Mouse (Mus musculus) MEL (cell line): Measurements from ENCODE around the gene Xlr3c. TPM values are rescaled to one million over a fixed set of nuclear protein-coding genes. Genes with fewer than 3 reads are reported as not detected.
"Not testable (repeated sequence)": the region's sequence is repeated elsewhere in the genome, so short reads cannot be mapped to it uniquely, and the experiment has no call there.

ENCODE experiments used
- DNase-seq: peaks from one replicate; pipeline ENCODE4 v3.0.0; 2011; ENCODE audit warnings: low read depth, low spot score
- H3K27ac ChIP-seq: 2 replicates; pipeline ENCODE4 v1.5.1; 2012; ENCODE audit warnings: low read depth, mild to moderate bottlenecking, control low read depth, low read length, moderate library complexity; ENCODE audit not compliant: control insufficient read depth
- H3K27me3 ChIP-seq, 2 experiments: fragments of 150-350 bp in 1 of 2; sonication (generic) in 1 of 2; 2 replicates each; pipeline ENCODE4 v1.6.1; 2012; ENCODE audit warnings: low read length in 2 of 2, mild to moderate bottlenecking in 2 of 2, improper control_type of control experiment in 1 of 2, moderate library complexity in 1 of 2; ENCODE audit not compliant: insufficient read depth in 2 of 2, control insufficient read depth in 1 of 2
- H3K36me3 ChIP-seq, 2 experiments: 2 replicates each; pipeline ENCODE4 v1.6.1; 2012 to 2014; ENCODE audit warnings: low read length in 2 of 2, improper control_type of control experiment in 1 of 2, inconsistent platforms in 1 of 2, mild to moderate bottlenecking in 1 of 2; ENCODE audit not compliant: insufficient read depth in 2 of 2, control insufficient read depth in 1 of 2
- H3K4me1 ChIP-seq, 2 experiments: fragments of 150-350 bp in 1 of 2; sonication (generic) in 1 of 2; 2 replicates each; pipeline ENCODE4 v1.6.1; 2012; ENCODE audit warnings: low read length in 2 of 2, improper control_type of control experiment in 1 of 2, mild to moderate bottlenecking in 1 of 2; ENCODE audit not compliant: insufficient read depth in 2 of 2, control insufficient read depth in 1 of 2
- H3K4me3 ChIP-seq, 2 experiments: fragments of 150-350 bp in 1 of 2; sonication (generic) in 1 of 2; 2 replicates each; pipeline ENCODE4 v1.5.1; 2012; ENCODE audit warnings: low read depth in 2 of 2, low read length in 2 of 2, mild to moderate bottlenecking in 2 of 2, moderate library complexity in 2 of 2, control low read depth in 1 of 2, improper control_type of control experiment in 1 of 2; ENCODE audit not compliant: control insufficient read depth in 1 of 2, insufficient read depth in 1 of 2
- H3K79me2 ChIP-seq: 2 replicates; pipeline ENCODE4 v1.6.1; 2012; ENCODE audit warnings: mild to moderate bottlenecking, low read length, moderate library complexity; ENCODE audit not compliant: control insufficient read depth, poor library complexity, insufficient read depth
- H3K9ac ChIP-seq: 2 replicates; pipeline ENCODE4 v1.6.1; 2012; ENCODE audit warnings: low read depth, mild to moderate bottlenecking, control low read depth, low read length, moderate library complexity; ENCODE audit not compliant: control insufficient read depth, poor library complexity, severe bottlenecking
- H3K9me3 ChIP-seq: fragments of 150-350 bp; sonication (generic); replicated peaks from 2 replicates; pipeline ENCODE4 v1.6.1; 2012; ENCODE audit warnings: mild to moderate bottlenecking, low read length, improper control_type of control experiment, moderate library complexity; ENCODE audit not compliant: insufficient read depth
- CTCF ChIP-seq, 3 experiments: IDR thresholded peaks in 2 of 3; conservative IDR thresholded peaks in 1 of 3; 2 replicates each; pipeline ENCODE4 v1.5.1; 2011 to 2012; ENCODE audit warnings: low read length in 3 of 3, low read depth in 2 of 3, mild to moderate bottlenecking in 2 of 3, improper control_type of control experiment in 1 of 3, inconsistent platforms in 1 of 3, mixed read lengths in 1 of 3, moderate library complexity in 1 of 3; ENCODE audit not compliant: control insufficient read depth in 1 of 3, insufficient read depth in 1 of 3, poor library complexity in 1 of 3, severe bottlenecking in 1 of 3
- GABPA ChIP-seq: IDR thresholded peaks from 2 replicates; pipeline ENCODE4 v1.6.1; 2012; ENCODE audit warnings: low read depth, mild to moderate bottlenecking, inconsistent platforms, low read length, improper control_type of control experiment, moderate library complexity
- GATA1 ChIP-seq: IDR thresholded peaks from 2 replicates; pipeline ENCODE4 v1.6.1; 2011; ENCODE audit warnings: low read depth, low read length, improper control_type of control experiment
- HCFC1 ChIP-seq: IDR thresholded peaks from 2 replicates; pipeline ENCODE4 v1.6.1; 2012; ENCODE audit warnings: low read depth, mild to moderate bottlenecking, inconsistent platforms, low read length, improper control_type of control experiment, moderate library complexity
- JUND ChIP-seq: IDR thresholded peaks from 2 replicates; pipeline ENCODE4 v1.6.1; 2011; ENCODE audit warnings: low read depth, mild to moderate bottlenecking, improper control_type of control experiment, low read length
- MEF2A ChIP-seq: IDR thresholded peaks from 2 replicates; pipeline ENCODE4 v1.6.1; 2014; ENCODE audit warnings: low read depth, mild to moderate bottlenecking, inconsistent platforms, low read length, improper control_type of control experiment; ENCODE audit not compliant: poor library complexity, insufficient replicate concordance, severe bottlenecking; ENCODE audit errors: extremely low read depth
- MXI1 ChIP-seq: IDR thresholded peaks from 2 replicates; pipeline ENCODE4 v1.6.1; 2011; ENCODE audit warnings: mild to moderate bottlenecking, low read depth, low read length, improper control_type of control experiment
- NELFE ChIP-seq: IDR thresholded peaks from 2 replicates; pipeline ENCODE4 v1.6.1; 2011; ENCODE audit warnings: low read depth, low read length, improper control_type of control experiment
- NRF1 ChIP-seq: IDR thresholded peaks from 2 replicates; pipeline ENCODE4 v1.6.1; 2014; ENCODE audit warnings: low read depth, mild to moderate bottlenecking, inconsistent platforms, low read length, improper control_type of control experiment, moderate library complexity; ENCODE audit not compliant: poor library complexity, insufficient read depth, severe bottlenecking
- POLR2A ChIP-seq, 2 experiments: IDR thresholded peaks; 2 replicates each; pipeline ENCODE4 v1.6.1; 2011 to 2012; ENCODE audit warnings: low read length in 2 of 2, mild to moderate bottlenecking in 2 of 2, control low read depth in 1 of 2, improper control_type of control experiment in 1 of 2, low read depth in 1 of 2, moderate library complexity in 1 of 2; ENCODE audit not compliant: control insufficient read depth in 1 of 2, insufficient read depth in 1 of 2, poor library complexity in 1 of 2
- RAD21 ChIP-seq: IDR thresholded peaks from 2 replicates; pipeline ENCODE4 v1.6.1; 2011; ENCODE audit warnings: mild to moderate bottlenecking, low read depth, low read length, improper control_type of control experiment
- SMC3 ChIP-seq: IDR thresholded peaks from 2 replicates; pipeline ENCODE4 v1.6.1; 2011; ENCODE audit warnings: low read depth, low read length, improper control_type of control experiment
- ZC3H11A ChIP-seq: IDR thresholded peaks from 2 replicates; pipeline ENCODE4 v1.6.1; 2012; ENCODE audit warnings: low read depth, mild to moderate bottlenecking, inconsistent platforms, low read length, improper control_type of control experiment
- polyA plus RNA-seq, 2 experiments: library from polyadenylated mRNA; stranded (reverse) in 1 of 2; unstranded in 1 of 2; fragments of >175 nt in 1 of 2; fragments of >200 nt in 1 of 2; gene quantifications; 2 replicates each; pipeline versions ENCODE4 v1.2.1 to v1.2.4; 2012; ENCODE audit warnings: low replicate concordance in 2 of 2, low read depth in 1 of 2; ENCODE audit not compliant: insufficient read length in 2 of 2, insufficient read depth in 1 of 2, missing spikeins in 1 of 2
- total RNA-seq: library from RNA; depleted of rRNA; stranded (reverse); fragments of 300-350 nt; gene quantifications from 2 replicates; pipeline ENCODE4 v1.2.3, GENCODE M21; 2012; rRNA removed

Xlr3c gene
- 68.4 and 78.0 TPM in 2 replicates for total RNA-seq
- polyA plus RNA-seq, result 100 to 1,000 TPM in 1 of 2 experiments, 10 to 100 TPM in 1; 73.5 to 162 TPM

DNA sequence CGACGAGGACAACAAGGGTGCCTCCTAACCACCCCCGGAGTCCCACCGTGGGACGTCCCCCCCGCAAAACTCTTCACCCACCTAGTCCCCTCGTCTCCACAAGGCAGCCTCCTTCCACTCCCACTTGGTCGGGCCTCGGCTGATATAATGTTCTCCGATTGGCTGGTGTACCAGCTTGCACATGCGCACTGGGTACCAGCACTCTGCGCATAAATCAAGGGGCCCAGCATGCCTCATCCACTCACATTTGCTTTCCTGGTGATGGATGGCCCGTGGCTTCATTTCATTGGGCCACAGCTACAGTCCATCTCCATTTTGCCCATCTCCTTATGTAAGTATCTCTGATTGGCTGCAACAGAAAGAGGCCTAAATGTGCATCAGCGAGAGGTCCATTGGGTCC lies at the start of gene Xlr3c:
TSS of gene Xlr3c (minus strand) at position 121 of the 400 bp plus-strand sequence.
- Histone ChIP-seq H3K4me3 (peak within 1 kb of the TSS; percentile 62 to 74), H3K9ac (peak within 1 kb of the TSS; percentile 64)
- TF ChIP-seq NRF1, result peak; percentile 79
- peak; percentile 38; the same call in 1 of the 2 replicates for TF ChIP-seq NELFE
- peak; percentile 68; the same call in 1 of the 2 replicates for TF ChIP-seq HCFC1
- peak in 1 of 2 experiments; percentile 60; a peak in 2 of 4 replicates for TF ChIP-seq POLR2A (IDR thresholded peaks at IDR 0.05; ENCODE audit: control insufficient read depth in 1 of 2, insufficient read depth in 1 of 2, low read depth in 1 of 2, low read length in 2 of 2, poor library complexity in 1 of 2)
- H3K9me3 ChIP-seq, H3K36me3 ChIP-seq, H3K4me1 ChIP-seq, H3K27ac ChIP-seq, H3K79me2 ChIP-seq, H3K27me3 ChIP-seq: not testable (repeated sequence)
- DNase-seq, result peak; percentile 89

DNA sequence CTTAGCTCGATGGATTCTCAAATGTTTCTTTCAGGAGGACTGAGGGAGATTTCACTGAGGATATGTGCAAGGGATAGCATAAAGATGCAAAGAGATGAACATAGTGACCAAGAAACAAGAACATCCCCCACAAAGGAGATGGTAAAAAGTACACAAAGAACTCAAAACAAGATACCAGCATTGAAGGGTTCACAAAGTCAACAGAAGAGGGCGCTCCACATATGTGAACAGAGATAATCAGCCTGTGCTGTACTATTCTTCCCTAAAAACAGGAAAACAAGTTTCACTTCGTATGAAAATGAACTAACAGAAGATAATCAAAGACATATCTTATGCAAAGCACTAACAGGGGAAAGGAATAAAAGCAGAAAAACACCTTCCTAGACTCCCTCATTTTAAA lies 47.3 kb upstream of the Xlr3c start:
- no peak overlapping the region for H3K9ac ChIP-seq
- TF ChIP-seq MEF2A, result no peak
- peak; percentile 77 for TF ChIP-seq SMC3
- peak; percentile 55 for TF ChIP-seq RAD21
- TF ChIP-seq GABPA, result no peak
- 0 out of 2 replicates have a peak, but pooled peaks have one; percentile 28 for TF ChIP-seq GATA1
- TF ChIP-seq MXI1, result no peak
- peak in 2 of 3 experiments; percentile 46 to 66; a peak in 4 of 6 replicates for TF ChIP-seq CTCF (IDR thresholded peaks at IDR 0.05 in 2 of 3, conservative IDR thresholded peaks at IDR 0.05 in 1 of 3; ENCODE audit: control insufficient read depth in 1 of 3, insufficient read depth in 1 of 3, low read depth in 2 of 3, low read length in 3 of 3, poor library complexity in 1 of 3, severe bottlenecking in 1 of 3)
- peak; percentile 61 for TF ChIP-seq ZC3H11A
- TF ChIP-seq JUND, result no peak
- no peaks in the 10 kb centered on the region for H3K36me3 ChIP-seq
- DNase-seq, result peak; percentile 60
- H3K4me1 ChIP-seq, result no peaks in the 10 kb centered on the region
- H3K79me2 ChIP-seq, result no peaks in the 10 kb centered on the region
- no peaks in the 10 kb centered on the region for H3K9me3 ChIP-seq
- H3K27me3 ChIP-seq, result no peaks in the 10 kb centered on the region
- no peak overlapping the region for H3K27ac ChIP-seq
- H3K4me3 ChIP-seq, result no peak overlapping the region

DNA sequence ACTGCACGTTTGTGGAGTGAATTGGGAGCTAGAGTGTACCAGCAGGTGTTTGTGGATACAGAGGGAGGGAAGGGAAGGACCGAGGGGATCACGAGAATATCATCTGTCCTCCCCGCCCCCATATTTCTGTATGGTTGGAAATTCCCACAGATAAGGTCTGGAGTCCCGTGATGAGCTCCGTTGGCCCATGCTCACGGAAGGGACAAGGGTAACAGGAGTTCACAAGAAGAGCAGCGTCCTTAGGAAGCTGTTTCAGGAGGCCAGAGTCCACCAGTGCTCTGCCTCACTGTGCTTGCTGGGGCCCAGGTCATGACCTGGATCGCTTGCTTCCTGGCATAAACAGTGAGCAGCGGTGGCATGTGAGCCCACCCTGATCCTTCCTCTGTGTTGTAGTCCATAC lies 30.6 kb upstream of the Xlr3c start:
- not testable (repeated sequence) for H3K36me3 ChIP-seq, H3K79me2 ChIP-seq, H3K4me3 ChIP-seq, H3K4me1 ChIP-seq, H3K27ac ChIP-seq, DNase-seq, H3K27me3 ChIP-seq, H3K9me3 ChIP-seq, H3K9ac ChIP-seq

DNA sequence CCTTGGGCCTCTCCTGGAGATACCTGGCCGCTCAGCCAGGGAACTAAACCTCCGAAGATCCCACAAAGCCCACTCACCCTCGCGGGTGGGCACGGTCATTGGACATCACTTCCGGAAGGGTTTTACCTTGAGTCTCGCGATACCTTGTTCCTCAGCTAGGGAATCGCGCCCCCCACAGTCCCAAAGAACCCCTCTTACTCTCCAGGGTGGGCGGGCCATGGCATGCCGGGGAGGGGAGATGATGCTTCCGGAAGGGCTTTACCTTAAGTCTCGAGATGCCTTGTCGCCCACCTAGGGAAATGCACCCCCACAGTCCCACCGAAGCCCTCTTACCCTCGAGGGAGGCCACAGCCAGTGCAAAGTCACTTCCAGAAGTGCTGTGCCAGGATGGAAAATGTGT lies 27.7 kb upstream of the Xlr3c start, which contains the start of the genes Xlr5a and Xlr5c:
TSS of gene Xlr5a (minus strand) at position 101 of the 400 bp plus-strand sequence.
TSS of gene Xlr5c (minus strand) at position 101 of the 400 bp plus-strand sequence.
- not testable (repeated sequence) for H3K79me2 ChIP-seq, H3K9me3 ChIP-seq, H3K27me3 ChIP-seq, H3K4me1 ChIP-seq, DNase-seq, H3K27ac ChIP-seq, H3K4me3 ChIP-seq, H3K9ac ChIP-seq, H3K36me3 ChIP-seq

DNA sequence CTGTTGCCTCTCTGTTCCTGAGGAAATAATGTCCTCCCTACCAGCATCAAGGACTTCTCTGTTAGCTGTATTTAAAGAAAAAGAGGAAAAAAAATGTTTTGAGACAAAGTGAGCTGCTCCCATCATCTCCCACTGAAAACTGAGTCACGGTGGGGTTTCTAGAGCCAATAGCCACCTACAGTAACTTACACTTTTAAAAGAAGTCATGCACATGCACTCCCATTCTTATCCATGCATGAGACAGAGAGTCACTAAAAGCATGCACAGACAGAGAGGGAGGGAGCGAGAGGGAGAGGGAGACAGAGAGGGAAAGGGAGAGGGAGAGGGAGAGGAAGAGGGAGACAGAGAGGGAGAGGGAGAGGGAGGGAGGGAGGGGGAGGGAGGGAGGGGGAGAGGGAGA lies 2.8 kb downstream of the Xlr3c start:
- not testable (repeated sequence) for H3K9me3 ChIP-seq, H3K27me3 ChIP-seq, H3K27ac ChIP-seq, H3K36me3 ChIP-seq, DNase-seq, H3K79me2 ChIP-seq, H3K4me1 ChIP-seq, H3K4me3 ChIP-seq, H3K9ac ChIP-seq
